Mouse (Mus musculus) small intestine, adult 2 months (tissue): ENCODE measurements around the gene Junb. TPM values are rescaled to one million over a fixed set of nuclear protein-coding genes. Genes with fewer than 3 reads are reported as not detected.

ENCODE experiments used
- H3K27ac ChIP-seq: fragments of 200-500 bp; 2 replicates; pipeline ENCODE4 v1.5.1; 2012; ENCODE audit warnings: low read depth, low read length, control low read depth, inconsistent platforms; ENCODE audit not compliant: insufficient read depth
- H3K27me3 ChIP-seq: fragments of 200-500 bp; 2 replicates; pipeline ENCODE4 v1.6.1; 2012; ENCODE audit warnings: mild to moderate bottlenecking, moderate library complexity, low read length, inconsistent platforms; ENCODE audit not compliant: control insufficient read depth, insufficient read depth
- H3K36me3 ChIP-seq: fragments of 200-500 bp; 2 replicates; pipeline ENCODE4 v1.6.1; 2012; ENCODE audit warnings: mild to moderate bottlenecking, low read length, control low read depth, inconsistent platforms; ENCODE audit not compliant: control insufficient read depth, insufficient read depth
- H3K4me1 ChIP-seq: fragments of 200-500 bp; 2 replicates; pipeline ENCODE4 v1.6.1; 2012; ENCODE audit warnings: low read length, inconsistent platforms, mixed read lengths; ENCODE audit not compliant: control insufficient read depth, insufficient read depth, insufficient read length
- H3K4me3 ChIP-seq: fragments of 200-500 bp; 2 replicates; pipeline ENCODE4 v1.5.1; 2012; ENCODE audit warnings: low read depth, mild to moderate bottlenecking, control low read depth, inconsistent platforms, low read length, moderate library complexity
- CTCF ChIP-seq: fragments of 200-500 bp; IDR thresholded peaks from 2 replicates; pipeline ENCODE4 v1.5.1; 2012; ENCODE audit warnings: low read depth, mild to moderate bottlenecking, control low read depth, inconsistent platforms, low read length, moderate library complexity, mixed read lengths; ENCODE audit not compliant: insufficient replicate concordance, insufficient read length; ENCODE audit errors: extremely low read depth
- POLR2A ChIP-seq: fragments of 200-500 bp; IDR thresholded peaks from 2 replicates; pipeline ENCODE4 v1.6.1; 2012; ENCODE audit warnings: low read depth, mild to moderate bottlenecking, control low read depth, inconsistent platforms, low read length, moderate library complexity
- WGBS: fragments of 180-500 bp; shearing (Covaris S2); methylation state at CpG from one replicate; pipeline ENCODE4 v1.1.7; 2018; 5-methylcytosine and 5-hydroxymethylcytosine counted together
- polyA plus RNA-seq: library from polyadenylated mRNA; depleted of rRNA; stranded (reverse); fragments of >200 nt; gene quantifications from 2 replicates; pipeline ENCODE4 v1.2.3, GENCODE M21; 2012

Gene Junb
- polyA plus RNA-seq, 1 experiment: 329 TPM

DNA sequence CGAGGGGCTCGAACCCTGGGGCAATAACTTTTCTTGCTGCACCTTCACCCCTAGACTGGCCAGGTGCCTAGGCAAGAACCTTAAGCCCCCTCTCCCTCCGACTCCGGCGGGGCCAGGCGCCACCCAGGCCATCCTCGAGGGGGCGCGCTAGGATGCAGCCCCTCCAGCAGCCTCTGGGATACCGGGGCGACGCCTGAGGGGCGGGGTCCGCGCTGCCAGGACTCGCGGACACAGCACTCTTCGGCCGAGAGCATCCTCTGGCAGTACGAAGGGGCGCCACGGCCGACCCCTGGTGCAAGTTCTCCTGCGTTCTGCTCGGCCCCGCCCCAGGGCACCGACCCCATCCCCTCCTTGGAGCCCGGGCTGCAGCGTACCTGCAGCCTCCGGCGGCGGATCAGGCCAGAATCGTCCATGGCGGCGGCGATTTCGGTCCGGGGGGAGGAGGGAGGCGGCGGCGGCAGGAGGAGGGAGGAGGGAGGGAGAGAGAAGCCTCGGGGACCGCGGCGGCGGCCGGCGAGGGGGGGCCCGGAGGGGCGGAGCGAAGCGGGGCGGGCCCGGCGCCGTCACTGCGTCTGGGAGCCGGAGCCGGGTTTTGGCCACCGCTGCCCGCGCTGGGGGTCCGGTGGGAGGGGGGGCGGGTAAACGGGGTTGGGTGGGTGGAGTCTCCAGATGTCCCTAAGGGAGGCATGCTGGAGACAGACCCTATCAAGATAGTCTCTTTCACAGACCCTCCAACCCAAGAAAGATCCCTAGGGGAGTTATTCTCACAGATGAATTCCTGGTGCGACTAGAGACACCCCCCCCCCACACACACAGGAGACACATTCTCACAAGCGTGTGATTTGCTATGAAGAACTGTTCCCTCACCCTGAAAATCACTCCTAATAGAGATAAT, 32.6 kb downstream of the Junb start:
- Histone ChIP-seq H3K4me1 (peaks cover 3% of the 10 kb centered on the region; the same call in 1 of the 2 replicates), H3K27ac (no peak overlapping the region), H3K27me3 (peaks cover 44% of the 10 kb centered on the region), H3K4me3 (peak overlapping the region; percentile 26), H3K36me3 (no peaks in the 10 kb centered on the region)
- 2% methylated on average over 60 of the region's 67 CpGs for WGBS
- TF ChIP-seq CTCF (no peak), POLR2A (no peak)

- Histone ChIP-seq H3K27me3 (peaks cover 41% of the 10 kb centered on the region), H3K4me3 (no peak overlapping the region), H3K27ac (no peak overlapping the region), H3K36me3 (no peaks in the 10 kb centered on the region), H3K4me1 (peaks cover 3% of the 10 kb centered on the region; the same call in 1 of the 2 replicates)
- TF ChIP-seq CTCF (no peak), POLR2A (no peak)
- 7% methylated on average over 11 of the region's 11 CpGs for WGBS
Observed at GRCm38 (mm10) chr8:84945235-84945632, 33.3 kb downstream of the Junb start.

GRCm38 (mm10) chr8:84944478-84945160, 33.9 kb downstream of the Junb start:
- 3% methylated on average over 26 of the region's 26 CpGs for WGBS

GRCm38 (mm10) chr8:84943699-84944098, 34.8 kb downstream of the Junb start:
- 20% methylated on average over 4 of the region's 4 CpGs for WGBS
- H3K27ac ChIP-seq: no peak overlapping the region
- peaks cover 35% of the 10 kb centered on the region for H3K27me3 ChIP-seq
- H3K4me3 ChIP-seq: no peak overlapping the region
- peaks cover 3% of the 10 kb centered on the region; the same call in 1 of the 2 replicates for H3K4me1 ChIP-seq
- no peaks in the 10 kb centered on the region for H3K36me3 ChIP-seq
- TF ChIP-seq POLR2A: no peak
- no peak for TF ChIP-seq CTCF

More at GRCm38 (mm10) chr8:84944478-84945160, 33.9 kb downstream of the Junb start:
- no peak for TF ChIP-seq POLR2A
- no peak for TF ChIP-seq CTCF
- H3K27ac ChIP-seq: no peak overlapping the region
- H3K36me3 ChIP-seq: no peaks in the 10 kb centered on the region
- peaks cover 3% of the 10 kb centered on the region; the same call in 1 of the 2 replicates for H3K4me1 ChIP-seq
- H3K4me3 ChIP-seq: no peak overlapping the region
- peaks cover 35% of the 10 kb centered on the region for H3K27me3 ChIP-seq

DNA sequence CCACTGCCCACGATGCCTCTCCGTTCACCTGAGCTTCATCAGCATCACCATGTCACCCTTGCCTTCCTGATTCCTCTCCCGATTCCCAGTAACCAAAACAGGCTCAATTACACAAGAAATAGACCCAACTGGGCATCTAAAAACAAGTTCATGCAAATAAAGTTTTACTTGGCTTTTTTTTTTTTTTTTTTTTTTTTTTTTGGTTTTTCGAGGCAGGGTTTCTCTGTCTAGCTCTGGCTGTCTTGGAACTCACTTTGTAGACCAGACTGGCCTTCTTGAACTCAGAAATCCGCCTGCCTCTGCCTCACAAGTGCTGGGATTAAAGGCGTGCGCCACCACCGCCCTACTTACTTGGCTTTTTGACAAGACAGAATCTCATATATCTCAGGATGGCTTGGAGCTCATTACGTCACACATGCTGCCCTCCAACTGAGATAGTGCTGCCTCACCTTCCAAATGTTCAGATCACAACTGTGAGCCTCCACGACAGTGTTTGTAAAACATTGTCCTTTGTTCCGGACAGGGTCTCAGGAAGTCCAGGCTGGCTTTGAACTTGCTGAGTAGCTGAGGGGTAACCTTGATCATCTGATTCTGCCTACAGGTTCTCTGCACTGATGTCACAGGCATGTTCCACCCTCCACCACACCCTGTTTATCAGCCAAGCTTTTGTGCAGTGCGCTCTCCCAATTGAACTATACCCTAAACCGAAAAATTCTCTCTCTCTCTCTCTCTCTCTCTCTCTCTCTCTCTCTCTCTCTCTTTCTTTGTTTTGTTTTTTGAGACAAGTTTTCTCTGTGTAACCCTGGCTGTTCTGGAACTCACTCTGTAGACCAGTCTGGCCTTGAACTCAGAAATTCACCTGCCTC, 40.7 kb downstream of the Junb start:
- peaks cover 3% of the 10 kb centered on the region; the same call in 1 of the 2 replicates for H3K4me1 ChIP-seq
- no peak for TF ChIP-seq POLR2A
- TF ChIP-seq CTCF: no peak
- H3K27me3 ChIP-seq: peaks cover 28% of the 10 kb centered on the region
- 50% methylated on average over 13 of the region's 13 CpGs for WGBS
- no peaks in the 10 kb centered on the region for H3K36me3 ChIP-seq
- no peak overlapping the region for H3K4me3 ChIP-seq
- no peak overlapping the region for H3K27ac ChIP-seq

DNA sequence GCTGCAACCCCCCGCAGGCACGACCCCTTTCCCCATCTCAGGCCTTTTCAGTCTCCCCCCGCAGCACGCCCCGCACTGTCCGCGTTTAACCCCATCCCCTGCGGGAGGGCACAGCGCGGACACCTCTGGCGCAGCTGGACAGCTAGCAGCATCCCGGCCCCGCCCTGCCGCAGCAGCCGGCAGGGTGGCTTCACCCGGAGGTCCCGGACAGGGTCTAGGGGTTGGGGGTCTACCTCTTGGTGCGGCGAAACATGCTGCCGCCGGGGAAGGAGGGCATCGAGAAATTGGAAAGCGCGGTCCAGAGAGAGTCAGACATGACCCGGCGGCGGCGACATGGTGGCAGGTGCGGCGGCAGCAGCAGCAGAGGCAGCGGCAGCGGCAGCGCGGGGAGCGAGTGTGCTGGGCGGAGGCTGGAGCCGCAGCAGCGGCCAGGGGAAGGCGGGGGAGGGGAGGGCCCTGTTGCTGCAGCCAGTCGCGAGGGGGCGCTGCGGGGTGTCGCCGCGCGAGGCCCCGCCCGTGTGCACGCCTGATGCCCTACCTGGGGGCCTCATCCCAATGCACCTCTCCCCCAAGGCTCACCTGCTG, 41.5 kb downstream of the Junb start, which contains the start of gene Mast1:
Mast1 (minus strand) TSS at position 398 of the 585 bp plus-strand sequence.
- Histone ChIP-seq H3K27me3 (peaks cover 28% of the 10 kb centered on the region), H3K4me3 (peak within 1 kb of the TSS; percentile 52)
- 1% methylated on average over 48 of the region's 50 CpGs for WGBS

More for the DNA sequence above, 41.5 kb downstream of the Junb start, which contains the start of gene Mast1:
- Histone ChIP-seq H3K27ac (no peak within 1 kb of the TSS), H3K36me3 (no peaks in the 10 kb centered on the region), H3K4me1 (peaks cover 3% of the 10 kb centered on the region; the same call in 1 of the 2 replicates)
- TF ChIP-seq POLR2A (no peak), CTCF (peak; percentile 51)
